Mouse (Mus musculus) inflammation-experienced regulatory T-cells, adult 6 months (primary cell): ENCODE measurements around the gene Faiml. TPM values are rescaled to one million over a fixed set of nuclear protein-coding genes. Genes with fewer than 3 reads are reported as not detected.

Experiments used
- polyA plus RNA-seq, 3 experiments: library from polyadenylated mRNA; unstranded; fragments of 100-300 nt; shearing (Covaris generic); gene quantifications; one replicate each; pipeline ENCODE4 v1.2.1; 2017

Faiml gene
- polyA plus RNA-seq, 3 experiments from 2014 or later: not detected

Other genes with a start within 250 kb of the Faiml start
- gene Gm1123, start 201.5 kb downstream of the Faiml start, polyA plus RNA-seq: 1 to 10 TPM in 1 of 3 experiments, under 1 TPM in 2; 0.54 to 1.6 (median 0.88) TPM
- under 1 TPM; 0.42 to 0.63 (median 0.48) TPM for gene Pik3cb, start 96.6 kb downstream of the Faiml start, polyA plus RNA-seq
- gene Cep70, start 6.1 kb upstream of the Faiml start, polyA plus RNA-seq: 10 to 100 TPM; 19.6 to 29.6 (median 20.3) TPM
- gene Esyt3, start 121.3 kb upstream of the Faiml start, polyA plus RNA-seq: under 1 TPM in 2 of 3 experiments, not detected in 1; 0.43 to 0.48 TPM
- gene Mras, start 200.1 kb upstream of the Faiml start, polyA plus RNA-seq: under 1 TPM in 1 of 3 experiments, not detected in 2; 0.32 TPM
- not detected for gene Nme9, start 214.2 kb upstream of the Faiml start, polyA plus RNA-seq